Mouse (Mus musculus): Measurements from ENCODE around the gene Gm9758.
"Not testable (repeated sequence)": the region's sequence is repeated elsewhere in the genome, so short reads cannot be mapped to it uniquely, and the experiment has no call there.

GRCm38 (mm10) chr5:14951822-14952221 is 37.1 kb upstream of the Gm9758 start:
- TF ChIP-seq CTCF, POLR2A (IDR thresholded peaks at IDR 0.05; ENCODE audit: insufficient read depth, low read depth, low read length): not testable (repeated sequence)

Measured in olfactory bulb, adult 2 months (tissue).